Mouse (Mus musculus) right cerebral cortex, adult 2 months (tissue): ENCODE measurements around the gene Gm35134.
"Not testable (repeated sequence)": the region's sequence is repeated elsewhere in the genome, so short reads cannot be mapped to it uniquely, and the experiment has no call there.

Experiments used
- DNase-seq, 2 experiments: peaks; one replicate each; pipeline ENCODE4 v3.0.0; 2021 to 2022; ENCODE audit warnings: low spot score in 2 of 2

The Gm35134 gene

GRCm38 (mm10) chrY:19112707-19113106 is at the start of gene Gm35134:
Gm35134 (plus strand) TSS chrY:19113007.
- DNase-seq: not testable (repeated sequence)
